Mouse (Mus musculus) thymus, adult 2 months (tissue): ENCODE measurements around the gene Itgb6.

Source experiments
- CTCF ChIP-seq: fragments of 200-500 bp; IDR thresholded peaks from 2 replicates; pipeline ENCODE4 v1.5.1; 2012; ENCODE audit warnings: mild to moderate bottlenecking, control low read depth, low read length, moderate library complexity, borderline replicate concordance; ENCODE audit not compliant: control insufficient read depth, poor library complexity, insufficient read depth; ENCODE audit errors: extremely low read depth
- POLR2A ChIP-seq: fragments of 200-500 bp; IDR thresholded peaks from 2 replicates; pipeline ENCODE4 v1.6.1; 2012; ENCODE audit warnings: mild to moderate bottlenecking, low read length, control low read depth, moderate library complexity; ENCODE audit not compliant: control insufficient read depth, poor library complexity, insufficient read depth; ENCODE audit errors: extremely low read depth

DNA sequence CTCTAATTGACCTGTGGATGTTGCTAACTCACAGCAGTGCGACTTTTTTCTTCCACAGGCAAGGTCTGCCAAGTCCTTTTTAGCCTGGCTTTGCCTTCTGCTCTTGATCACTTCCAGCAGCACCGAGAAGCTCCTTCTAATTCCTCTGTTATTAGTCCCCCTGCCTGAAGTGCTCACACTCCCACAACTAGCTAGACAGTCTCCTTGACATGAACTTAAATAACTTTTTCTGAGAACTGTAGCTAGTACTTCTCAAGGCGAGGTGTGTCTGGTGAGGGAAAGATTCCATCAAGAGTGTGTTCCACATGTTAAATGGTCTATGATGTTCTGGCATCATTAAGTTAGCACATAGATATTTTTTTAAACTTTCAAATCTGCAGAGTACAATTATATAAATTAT, 15.6 kb downstream of the Itgb6 start:
- TF ChIP-seq POLR2A, result no peak
- no peak for TF ChIP-seq CTCF
